Mouse (Mus musculus) lung, embryonic 15.5 days (tissue): ENCODE results near the gene B4galnt2. TPM values are rescaled to one million over a fixed set of nuclear protein-coding genes. Genes with fewer than 3 reads are reported as not detected.

Experiments used
- ATAC-seq: fragments of 200-750 bp; cut with Nextera tagmentation; 2 replicates; pipeline ENCODE4 v1.8.0; 2017; ENCODE audit warnings: moderate number of reproducible peaks, borderline replicate concordance; ENCODE audit not compliant: low FRiP score, low TSS enrichment; ENCODE audit errors: extremely low read depth
- H3K27ac ChIP-seq: fragments of 300-500 bp; sonication (generic); 2 replicates; pipeline ENCODE4 v1.5.1; 2015; ENCODE audit warnings: moderate library complexity, mild to moderate bottlenecking, inconsistent platforms
- H3K27me3 ChIP-seq: fragments of 300-500 bp; sonication (generic); 2 replicates; pipeline ENCODE4 v1.6.1; 2015; ENCODE audit warnings: inconsistent platforms
- H3K36me3 ChIP-seq: fragments of 300-500 bp; sonication (generic); 2 replicates; pipeline ENCODE4 v1.6.1; 2015; ENCODE audit warnings: inconsistent platforms
- H3K4me1 ChIP-seq: fragments of 300-500 bp; sonication (generic); 2 replicates; pipeline ENCODE4 v1.6.1; 2015; ENCODE audit warnings: inconsistent platforms
- H3K4me2 ChIP-seq: fragments of 300-500 bp; sonication (generic); 2 replicates; pipeline ENCODE4 v1.6.1; 2015; ENCODE audit warnings: inconsistent platforms, mild to moderate bottlenecking, moderate library complexity
- H3K4me3 ChIP-seq: fragments of 300-500 bp; sonication (generic); 2 replicates; pipeline ENCODE4 v1.5.1; 2015; ENCODE audit warnings: mild to moderate bottlenecking, inconsistent platforms
- H3K9ac ChIP-seq: fragments of 300-500 bp; sonication (generic); 2 replicates; pipeline ENCODE4 v1.6.1; 2015; ENCODE audit warnings: inconsistent platforms
- H3K9me3 ChIP-seq: fragments of 300-500 bp; sonication (generic); 2 replicates; pipeline ENCODE4 v1.6.1; 2016; ENCODE audit warnings: inconsistent platforms
- WGBS: fragments of 180-500 bp; shearing (Covaris S2); methylation state at CpG from one replicate; pipeline ENCODE4 v1.1.7; 2015; 5-methylcytosine and 5-hydroxymethylcytosine counted together
- polyA plus RNA-seq: library from polyadenylated mRNA; unstranded; fragments of >200 nt; fragmentation: Nextera tagmentation; extraction: Ambion mirVana; gene quantifications from 2 replicates; pipeline ENCODE4 v1.2.1, GENCODE M21; 2015

Gene B4galnt2
- polyA plus RNA-seq, 1 experiment from 2014 or later, result 0.30 TPM

- Histone ChIP-seq H3K4me1 (peaks cover 8% of the 10 kb centered on the region), H3K4me2 (no peak overlapping the region), H3K36me3 (no peaks in the 10 kb centered on the region), H3K9ac (no peak overlapping the region), H3K27me3 (0 out of 2 replicates have a peak, but pooled peaks cover 4% of the 10 kb centered on the region), H3K27ac (no peak overlapping the region), H3K9me3 (no peaks in the 10 kb centered on the region), H3K4me3 (no peak overlapping the region)
- 45% methylated on average over 5 of the region's 5 CpGs for WGBS
- no peak for ATAC-seq
These were observed 61.0 kb downstream of the B4galnt2 start for GRCm38 (mm10) chr11:95853684-95854083.

- H3K36me3 ChIP-seq, result no peaks in the 10 kb centered on the region
- 0 out of 2 replicates have a peak, but pooled peaks cover 4% of the 10 kb centered on the region for H3K27me3 ChIP-seq
- no peak overlapping the region for H3K4me2 ChIP-seq
- 74% methylated on average over 2 of the region's 2 CpGs for WGBS
- no peak overlapping the region for H3K4me3 ChIP-seq
- no peak for ATAC-seq
- H3K27ac ChIP-seq, result no peak overlapping the region
- H3K9me3 ChIP-seq, result no peaks in the 10 kb centered on the region
- no peaks in the 10 kb centered on the region for H3K4me1 ChIP-seq
- H3K9ac ChIP-seq, result no peak overlapping the region
These were observed 63.8 kb downstream of the B4galnt2 start for GRCm38 (mm10) chr11:95850898-95851297.

GRCm38 (mm10) chr11:95844935-95845334, 69.8 kb downstream of the B4galnt2 start:
- no peaks in the 10 kb centered on the region; the same call in 1 of the 2 replicates for H3K4me1 ChIP-seq
- H3K27me3 ChIP-seq, result no peaks in the 10 kb centered on the region
- H3K9me3 ChIP-seq, result no peaks in the 10 kb centered on the region
- no peak overlapping the region for H3K4me2 ChIP-seq
- no peak overlapping the region for H3K9ac ChIP-seq
- H3K27ac ChIP-seq, result no peak overlapping the region
- no peak overlapping the region for H3K4me3 ChIP-seq
- WGBS, result 68% methylated on average over 4 of the region's 4 CpGs
- no peak for ATAC-seq
- no peaks in the 10 kb centered on the region for H3K36me3 ChIP-seq

- Histone ChIP-seq H3K9me3 (no peaks in the 10 kb centered on the region), H3K4me3 (no peak overlapping the region), H3K4me2 (peak overlapping the region; percentile 9; the same call in 1 of the 2 replicates), H3K4me1 (peaks cover 5% of the 10 kb centered on the region), H3K36me3 (no peaks in the 10 kb centered on the region), H3K9ac (no peak overlapping the region), H3K27ac (0 out of 2 replicates have a peak overlapping the region, but pooled peaks have one; percentile 68), H3K27me3 (no peaks in the 10 kb centered on the region)
- 45% methylated on average over 6 of the region's 6 CpGs for WGBS
- ATAC-seq, result no peak
These were observed 71.2 kb downstream of the B4galnt2 start for GRCm38 (mm10) chr11:95843421-95843950.

GRCm38 (mm10) chr11:95842953-95843352, 71.7 kb downstream of the B4galnt2 start:
- H3K4me2 ChIP-seq, result peak overlapping the region; percentile 38
- no peaks in the 10 kb centered on the region for H3K36me3 ChIP-seq
- H3K4me1 ChIP-seq, result peaks cover 9% of the 10 kb centered on the region
- H3K9me3 ChIP-seq, result no peaks in the 10 kb centered on the region
- 0 out of 2 replicates have a peak overlapping the region, but pooled peaks have one; percentile 6 for H3K4me3 ChIP-seq
- no peak overlapping the region for H3K9ac ChIP-seq
- H3K27ac ChIP-seq, result peak overlapping the region; percentile 68
- no peak for ATAC-seq
- 63% methylated on average over 5 of the region's 5 CpGs for WGBS
- H3K27me3 ChIP-seq, result no peaks in the 10 kb centered on the region

- WGBS, result 19% methylated on average over 11 of the region's 11 CpGs
These were observed 72.5 kb downstream of the B4galnt2 start, which contains the start of gene Abi3 for GRCm38 (mm10) chr11:95842074-95842681. Abi3 (minus strand) TSS chr11:95842476.

GRCm38 (mm10) chr11:95841498-95841830, 73.2 kb downstream of the B4galnt2 start:
- Histone ChIP-seq H3K4me3 (peak overlapping the region; percentile 36), H3K36me3 (no peaks in the 10 kb centered on the region), H3K9ac (peak overlapping the region; percentile 26; the same call in 1 of the 2 replicates), H3K4me1 (peaks cover 24% of the 10 kb centered on the region), H3K9me3 (no peaks in the 10 kb centered on the region), H3K27me3 (no peaks in the 10 kb centered on the region), H3K27ac (peak overlapping the region; percentile 53), H3K4me2 (peak overlapping the region; percentile 44)
- WGBS, result 54% methylated on average over 10 of the region's 10 CpGs
- ATAC-seq, result no peak

More at GRCm38 (mm10) chr11:95842074-95842681, 72.5 kb downstream of the B4galnt2 start, which contains the start of gene Abi3:
- Histone ChIP-seq H3K9ac (peak within 1 kb of the TSS; percentile 26), H3K4me3 (peak within 1 kb of the TSS; percentile 36), H3K27me3 (no peaks in the 10 kb centered on the region), H3K4me2 (peak within 1 kb of the TSS; percentile 44), H3K4me1 (peaks cover 17% of the 10 kb centered on the region), H3K36me3 (no peaks in the 10 kb centered on the region), H3K9me3 (no peaks in the 10 kb centered on the region), H3K27ac (peak within 1 kb of the TSS; percentile 83)
- peak; percentile 71 for ATAC-seq

GRCm38 (mm10) chr11:95840694-95841497, 73.8 kb downstream of the B4galnt2 start:
- H3K4me3 ChIP-seq, result peak overlapping the region; percentile 36
- no peaks in the 10 kb centered on the region for H3K36me3 ChIP-seq
- ATAC-seq, result no peak
- H3K27me3 ChIP-seq, result no peaks in the 10 kb centered on the region
- no peaks in the 10 kb centered on the region for H3K9me3 ChIP-seq
- H3K4me2 ChIP-seq, result peak overlapping the region; percentile 44
- peak overlapping the region; percentile 53; the same call in 1 of the 2 replicates for H3K27ac ChIP-seq
- no peak overlapping the region for H3K9ac ChIP-seq
- 66% methylated on average over 5 of the region's 5 CpGs for WGBS
- H3K4me1 ChIP-seq, result peaks cover 30% of the 10 kb centered on the region

- H3K27me3 ChIP-seq, result peaks cover 10% of the 10 kb centered on the region
- no peak overlapping the region for H3K4me3 ChIP-seq
- no peak overlapping the region for H3K9ac ChIP-seq
- no peaks in the 10 kb centered on the region for H3K36me3 ChIP-seq
- peak overlapping the region; percentile 15; the same call in 1 of the 2 replicates for H3K4me2 ChIP-seq
- 66% methylated on average over 8 of the region's 8 CpGs for WGBS
- peaks cover 46% of the 10 kb centered on the region for H3K4me1 ChIP-seq
- no peak overlapping the region for H3K27ac ChIP-seq
- ATAC-seq, result no peak
- no peaks in the 10 kb centered on the region for H3K9me3 ChIP-seq
These were observed 75.5 kb downstream of the B4galnt2 start for GRCm38 (mm10) chr11:95838999-95839868.

- no peak for ATAC-seq
- Histone ChIP-seq H3K4me3 (no peak overlapping the region), H3K27ac (no peak overlapping the region), H3K4me1 (peaks cover 53% of the 10 kb centered on the region), H3K9me3 (no peaks in the 10 kb centered on the region), H3K9ac (no peak overlapping the region), H3K4me2 (no peak overlapping the region), H3K36me3 (no peaks in the 10 kb centered on the region), H3K27me3 (peaks cover 16% of the 10 kb centered on the region)
- 66% methylated on average over 4 of the region's 4 CpGs for WGBS
These were observed 76.1 kb downstream of the B4galnt2 start for GRCm38 (mm10) chr11:95838598-95838997.

- peak within 1 kb of the TSS; percentile 78 for H3K27ac ChIP-seq
- no peaks in the 10 kb centered on the region for H3K36me3 ChIP-seq
- H3K4me3 ChIP-seq, result no peak within 1 kb of the TSS
- peak within 1 kb of the TSS; percentile 40 for H3K4me2 ChIP-seq
- no peak within 1 kb of the TSS for H3K9ac ChIP-seq
- peaks cover 60% of the 10 kb centered on the region for H3K4me1 ChIP-seq
- 14% methylated on average over 10 of the region's 10 CpGs for WGBS
- H3K27me3 ChIP-seq, result peaks cover 32% of the 10 kb centered on the region
- H3K9me3 ChIP-seq, result no peaks in the 10 kb centered on the region
- 0 out of 2 replicates have a peak, but pooled peaks have one; percentile 47 for ATAC-seq
These were observed 77.6 kb downstream of the B4galnt2 start, which contains the start of gene Gngt2 for GRCm38 (mm10) chr11:95837059-95837458. Gngt2 (plus strand) TSS chr11:95837216.
